Mouse (Mus musculus): ENCODE measurements around the gene Gm44790. TPM values are rescaled to one million over a fixed set of nuclear protein-coding genes. Genes with fewer than 3 reads are reported as not detected.

The Gm44790 gene
- polyA plus RNA-seq, 1 experiment from 2014 or later, result not detected

DNA sequence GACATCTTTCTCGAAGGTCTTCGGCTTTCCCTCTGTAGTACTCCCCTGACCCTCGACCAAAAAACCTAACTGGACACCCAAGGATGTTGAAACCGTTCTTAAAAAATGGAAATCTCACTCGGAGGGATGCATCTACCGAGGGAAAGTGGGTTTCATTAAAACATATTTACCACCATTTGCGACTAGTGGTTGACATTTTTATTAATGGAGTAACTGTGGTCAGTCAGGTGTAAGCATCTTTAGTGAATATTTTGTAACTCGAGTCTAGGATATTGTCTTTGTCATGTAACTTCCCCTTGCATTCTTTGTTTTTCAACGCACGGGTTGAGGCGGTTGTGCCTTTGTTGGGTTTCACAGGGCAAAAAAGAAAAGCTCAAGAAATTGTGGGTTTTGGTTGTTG, 21.5 kb upstream of the Gm44790 start:
- peak overlapping the region; percentile 100 for H3K27ac ChIP-seq
- H3K9ac ChIP-seq, result peak overlapping the region; percentile 98
- H3K4me1 ChIP-seq, result peaks cover 11% of the 10 kb centered on the region
- no peaks in the 10 kb centered on the region for H3K9me3 ChIP-seq
- peak overlapping the region; percentile 89 for H3K4me3 ChIP-seq
- H3K4me2 ChIP-seq (replicated peaks), result peak overlapping the region; percentile 69
- no peaks in the 10 kb centered on the region for H3K27me3 ChIP-seq
- H3K36me3 ChIP-seq, result peaks cover 9% of the 10 kb centered on the region
- under 1% methylated on average over 11 of the region's 11 CpGs for WGBS
- no peak for ATAC-seq (ENCODE audit: low FRiP score, low read depth)

DNA sequence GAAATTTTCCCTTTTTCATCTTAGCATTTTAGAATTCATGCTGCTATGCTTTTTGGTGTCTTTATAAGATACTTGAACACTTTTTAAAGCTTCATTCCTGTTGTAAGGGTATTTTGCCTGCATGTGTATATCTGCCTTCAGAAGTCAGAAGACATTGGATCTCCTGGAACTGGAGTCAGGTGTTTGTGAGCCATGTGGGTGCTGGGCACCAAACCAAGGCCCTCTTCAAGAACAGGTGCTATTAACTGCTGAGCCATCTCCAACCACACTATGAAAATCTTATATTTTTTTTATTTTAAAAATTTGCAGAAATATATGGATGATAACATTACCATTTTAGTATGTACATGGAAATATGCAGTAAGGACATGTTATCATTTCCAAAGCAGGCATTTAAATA, 20.2 kb upstream of the Gm44790 start:
- Histone ChIP-seq H3K4me3 (peak overlapping the region; percentile 89), H3K4me1 (peaks cover 11% of the 10 kb centered on the region), H3K27me3 (no peaks in the 10 kb centered on the region), H3K36me3 (peaks cover 9% of the 10 kb centered on the region), H3K9me3 (no peaks in the 10 kb centered on the region), H3K27ac (no peak overlapping the region), H3K9ac (no peak overlapping the region), H3K4me2 (replicated peaks) (peak overlapping the region; percentile 69)
- no peak for ATAC-seq (ENCODE audit: low FRiP score, low read depth)

- ATAC-seq (ENCODE audit: low FRiP score, low read depth), result no peak
- 91% methylated on average over 6 of the region's 6 CpGs for WGBS
- Histone ChIP-seq H3K4me1 (no peaks in the 10 kb centered on the region), H3K9me3 (no peaks in the 10 kb centered on the region), H3K4me2 (replicated peaks) (no peak overlapping the region), H3K27me3 (no peaks in the 10 kb centered on the region), H3K36me3 (peaks cover 79% of the 10 kb centered on the region), H3K27ac (no peak overlapping the region), H3K4me3 (no peak overlapping the region), H3K9ac (no peak overlapping the region)
Observed at GRCm38 (mm10) chr6:86418711-86419110, 7.7 kb upstream of the Gm44790 start.

DNA sequence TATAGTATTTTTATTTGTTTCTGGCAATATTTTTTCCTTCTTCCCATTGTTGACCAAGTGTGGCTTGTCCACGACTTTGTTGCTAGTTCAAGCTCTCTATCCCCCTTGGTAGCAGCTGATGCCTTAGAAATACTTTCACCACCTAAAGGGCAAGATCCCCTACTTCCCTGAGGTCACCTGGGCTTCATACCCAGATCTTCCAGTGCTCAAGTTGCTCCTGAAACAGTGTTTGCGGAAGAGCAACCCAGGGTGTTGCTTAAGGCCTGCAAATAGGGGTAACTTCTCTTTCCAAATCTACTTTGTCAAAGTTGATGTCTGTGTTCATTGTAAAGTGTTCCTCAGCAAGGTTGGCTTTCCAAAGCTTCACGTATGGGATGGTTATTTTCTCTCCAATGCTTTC, 7.2 kb upstream of the Gm44790 start:
- Histone ChIP-seq H3K4me3 (no peak overlapping the region), H3K36me3 (peaks cover 76% of the 10 kb centered on the region), H3K9ac (no peak overlapping the region), H3K27ac (no peak overlapping the region), H3K27me3 (no peaks in the 10 kb centered on the region), H3K4me1 (no peaks in the 10 kb centered on the region), H3K4me2 (replicated peaks) (no peak overlapping the region), H3K9me3 (no peaks in the 10 kb centered on the region)
- ATAC-seq (ENCODE audit: low FRiP score, low read depth), result no peak
- 88% methylated on average over 3 of the region's 3 CpGs for WGBS

DNA sequence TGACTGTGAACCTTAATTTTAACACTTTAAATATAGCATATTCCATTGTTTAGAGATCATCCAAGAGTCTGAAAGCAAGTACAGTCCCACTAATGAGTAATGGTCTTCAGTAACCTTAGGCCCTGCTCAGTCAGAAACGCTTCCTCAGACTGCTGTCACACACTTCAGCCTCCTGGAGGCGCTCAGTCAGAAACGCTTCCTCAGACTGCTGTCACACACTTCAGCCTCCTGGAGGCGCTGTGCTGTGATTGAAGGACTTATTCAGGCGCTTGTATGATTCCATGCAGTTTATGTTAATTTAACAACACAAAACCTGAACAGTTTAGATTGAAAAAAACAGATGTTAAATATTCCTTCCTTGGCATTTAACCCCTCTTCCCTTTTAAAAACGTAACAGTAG, 6.0 kb upstream of the Gm44790 start:
- H3K27me3 ChIP-seq, result no peaks in the 10 kb centered on the region
- H3K4me2 ChIP-seq (replicated peaks), result no peak overlapping the region
- no peaks in the 10 kb centered on the region for H3K4me1 ChIP-seq
- no peaks in the 10 kb centered on the region for H3K9me3 ChIP-seq
- WGBS, result 76% methylated on average over 6 of the region's 6 CpGs
- no peak overlapping the region for H3K9ac ChIP-seq
- ATAC-seq (ENCODE audit: low FRiP score, low read depth), result no peak
- no peak overlapping the region for H3K27ac ChIP-seq
- peaks cover 79% of the 10 kb centered on the region for H3K36me3 ChIP-seq
- H3K4me3 ChIP-seq, result no peak overlapping the region

GRCm38 (mm10) chr6:86431531-86431930, 5.1 kb downstream of the Gm44790 start:
- ATAC-seq (ENCODE audit: low FRiP score, low read depth), result no peak
- Histone ChIP-seq H3K27me3 (no peaks in the 10 kb centered on the region), H3K36me3 (peaks cover 83% of the 10 kb centered on the region), H3K4me3 (no peak overlapping the region), H3K27ac (no peak overlapping the region), H3K4me2 (replicated peaks) (no peak overlapping the region), H3K9me3 (no peaks in the 10 kb centered on the region), H3K4me1 (no peaks in the 10 kb centered on the region), H3K9ac (no peak overlapping the region)
- 94% methylated on average over 3 of the region's 3 CpGs for WGBS

DNA sequence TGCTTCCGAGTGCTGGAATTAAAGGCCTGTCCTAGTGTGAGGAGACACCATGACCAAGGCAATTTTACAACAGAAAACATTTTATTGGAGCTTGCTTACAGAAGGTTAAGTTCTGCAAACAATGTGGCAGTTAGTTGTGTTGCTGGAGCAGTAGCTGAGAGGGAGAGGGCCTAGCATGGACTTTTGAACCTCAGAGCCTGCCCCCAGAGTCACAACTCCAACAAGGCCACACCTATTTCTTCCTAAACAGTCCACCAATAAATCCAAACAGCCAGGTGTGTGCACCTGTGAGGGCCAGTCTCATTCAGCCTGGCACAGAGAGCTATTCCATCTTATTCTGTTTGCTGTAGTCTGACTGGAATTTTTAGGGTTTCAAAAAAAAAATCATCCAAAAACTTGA, 7.2 kb downstream of the Gm44790 start:
- no peaks in the 10 kb centered on the region for H3K9me3 ChIP-seq
- H3K4me2 ChIP-seq (replicated peaks), result no peak overlapping the region
- no peak overlapping the region for H3K9ac ChIP-seq
- no peak overlapping the region for H3K27ac ChIP-seq
- peaks cover 66% of the 10 kb centered on the region for H3K36me3 ChIP-seq
- 90% methylated on average over 1 of the region's 1 CpGs for WGBS
- H3K27me3 ChIP-seq, result no peaks in the 10 kb centered on the region
- no peak for ATAC-seq (ENCODE audit: low FRiP score, low read depth)
- H3K4me1 ChIP-seq, result no peaks in the 10 kb centered on the region
- no peak overlapping the region for H3K4me3 ChIP-seq

- H3K27me3 ChIP-seq, result no peaks in the 10 kb centered on the region
- H3K4me3 ChIP-seq, result peak overlapping the region; percentile 92
- peak overlapping the region; percentile 84 for H3K4me2 ChIP-seq (replicated peaks)
- peaks cover 8% of the 10 kb centered on the region for H3K4me1 ChIP-seq
- no peaks in the 10 kb centered on the region for H3K9me3 ChIP-seq
- peak overlapping the region; percentile 85 for H3K9ac ChIP-seq
- H3K27ac ChIP-seq, result peak overlapping the region; percentile 91
- peak; percentile 71 for ATAC-seq (ENCODE audit: low FRiP score, low read depth)
- under 1% methylated on average over 14 of the region's 14 CpGs for WGBS
- H3K36me3 ChIP-seq, result peaks cover 50% of the 10 kb centered on the region
Observed at GRCm38 (mm10) chr6:86437711-86438110, 11.3 kb downstream of the Gm44790 start.

- H3K4me3 ChIP-seq, result peak within 1 kb of the TSS; percentile 92
- no peaks in the 10 kb centered on the region for H3K9me3 ChIP-seq
- under 1% methylated on average over 59 of the region's 59 CpGs for WGBS
- H3K9ac ChIP-seq, result peak within 1 kb of the TSS; percentile 85
- H3K4me2 ChIP-seq (replicated peaks), result peak within 1 kb of the TSS; percentile 84
- H3K36me3 ChIP-seq, result peaks cover 48% of the 10 kb centered on the region
- H3K4me1 ChIP-seq, result peaks cover 8% of the 10 kb centered on the region
- no peaks in the 10 kb centered on the region for H3K27me3 ChIP-seq
- peak within 1 kb of the TSS; percentile 91 for H3K27ac ChIP-seq
- peak; percentile 95 for ATAC-seq (ENCODE audit: low FRiP score, low read depth)
Observed at GRCm38 (mm10) chr6:86438272-86439118, 12.0 kb downstream of the Gm44790 start, which contains the start of gene C87436. Gene C87436 (plus strand): TSS chr6:86438374.

GRCm38 (mm10) chr6:86439119-86439496, 12.7 kb downstream of the Gm44790 start:
- H3K27me3 ChIP-seq, result no peaks in the 10 kb centered on the region
- peak overlapping the region; percentile 84 for H3K4me2 ChIP-seq (replicated peaks)
- WGBS, result 4% methylated on average over 13 of the region's 13 CpGs
- H3K4me3 ChIP-seq, result peak overlapping the region; percentile 92
- no peaks in the 10 kb centered on the region for H3K9me3 ChIP-seq
- H3K36me3 ChIP-seq, result peaks cover 48% of the 10 kb centered on the region
- H3K27ac ChIP-seq, result peak overlapping the region; percentile 91
- H3K4me1 ChIP-seq, result peaks cover 8% of the 10 kb centered on the region
- peak overlapping the region; percentile 85 for H3K9ac ChIP-seq
- ATAC-seq (ENCODE audit: low FRiP score, low read depth), result no peak

DNA sequence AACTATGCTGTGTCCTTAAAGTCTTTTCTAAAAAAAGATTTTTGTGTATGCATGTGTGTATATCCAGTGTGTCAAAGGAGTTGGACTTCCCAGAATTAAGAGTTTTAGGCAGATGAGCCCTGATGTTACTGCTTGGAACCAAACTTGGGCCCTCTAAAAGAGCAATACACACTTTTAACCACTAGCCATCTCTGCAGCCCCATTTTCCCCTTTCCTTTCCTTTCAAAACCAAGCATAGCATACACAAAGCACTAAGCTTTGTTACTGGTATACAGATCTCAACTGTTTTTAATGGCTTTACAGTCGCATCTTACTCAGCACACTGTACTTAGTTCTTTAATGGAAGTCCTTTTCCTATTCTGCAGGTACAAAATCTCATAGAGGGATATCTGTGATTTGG, 13.1 kb downstream of the Gm44790 start:
- Histone ChIP-seq H3K9me3 (no peaks in the 10 kb centered on the region), H3K9ac (peak overlapping the region; percentile 85; the same call in 1 of the 2 replicates), H3K27me3 (no peaks in the 10 kb centered on the region), H3K4me3 (peak overlapping the region; percentile 92), H3K4me1 (peaks cover 8% of the 10 kb centered on the region), H3K4me2 (replicated peaks) (peak overlapping the region; percentile 84), H3K27ac (no peak overlapping the region), H3K36me3 (peaks cover 48% of the 10 kb centered on the region)
- WGBS, result 90% methylated on average over 1 of the region's 1 CpGs
- ATAC-seq (ENCODE audit: low FRiP score, low read depth), result no peak

GRCm38 (mm10) chr6:86441571-86441970, 15.1 kb downstream of the Gm44790 start:
- H3K27me3 ChIP-seq, result no peaks in the 10 kb centered on the region
- peaks cover 8% of the 10 kb centered on the region for H3K4me1 ChIP-seq
- no peak for ATAC-seq (ENCODE audit: low FRiP score, low read depth)
- no peak overlapping the region for H3K4me3 ChIP-seq
- H3K9ac ChIP-seq, result no peak overlapping the region
- no peak overlapping the region for H3K27ac ChIP-seq
- 94% methylated on average over 10 of the region's 10 CpGs for WGBS
- H3K9me3 ChIP-seq, result no peaks in the 10 kb centered on the region
- peaks cover 42% of the 10 kb centered on the region for H3K36me3 ChIP-seq
- H3K4me2 ChIP-seq (replicated peaks), result no peak overlapping the region

GRCm38 (mm10) chr6:86445551-86445950, 19.1 kb downstream of the Gm44790 start:
- H3K4me1 ChIP-seq, result no peaks in the 10 kb centered on the region
- no peak overlapping the region for H3K27ac ChIP-seq
- no peaks in the 10 kb centered on the region for H3K9me3 ChIP-seq
- peaks cover 67% of the 10 kb centered on the region for H3K36me3 ChIP-seq
- WGBS, result 94% methylated on average over 18 of the region's 18 CpGs
- H3K4me3 ChIP-seq, result no peak overlapping the region
- H3K4me2 ChIP-seq (replicated peaks), result no peak overlapping the region
- ATAC-seq (ENCODE audit: low FRiP score, low read depth), result no peak
- H3K9ac ChIP-seq, result no peak overlapping the region
- H3K27me3 ChIP-seq, result no peaks in the 10 kb centered on the region

Data from limb, embryonic 13.5 days (tissue).